Mouse (Mus musculus) lung, postnatal 0 days (tissue): ENCODE data around the gene Pced1b.

ENCODE experiments used
- CTCF ChIP-seq: IDR thresholded peaks from 2 replicates; pipeline ENCODE4 v1.5.1; 2016; ENCODE audit warnings: antibody characterized with exemption, mild to moderate bottlenecking
- EP300 ChIP-seq: IDR thresholded peaks from 2 replicates; pipeline ENCODE4 v1.6.1; 2016; ENCODE audit warnings: antibody characterized with exemption, mild to moderate bottlenecking, control low read depth

DNA sequence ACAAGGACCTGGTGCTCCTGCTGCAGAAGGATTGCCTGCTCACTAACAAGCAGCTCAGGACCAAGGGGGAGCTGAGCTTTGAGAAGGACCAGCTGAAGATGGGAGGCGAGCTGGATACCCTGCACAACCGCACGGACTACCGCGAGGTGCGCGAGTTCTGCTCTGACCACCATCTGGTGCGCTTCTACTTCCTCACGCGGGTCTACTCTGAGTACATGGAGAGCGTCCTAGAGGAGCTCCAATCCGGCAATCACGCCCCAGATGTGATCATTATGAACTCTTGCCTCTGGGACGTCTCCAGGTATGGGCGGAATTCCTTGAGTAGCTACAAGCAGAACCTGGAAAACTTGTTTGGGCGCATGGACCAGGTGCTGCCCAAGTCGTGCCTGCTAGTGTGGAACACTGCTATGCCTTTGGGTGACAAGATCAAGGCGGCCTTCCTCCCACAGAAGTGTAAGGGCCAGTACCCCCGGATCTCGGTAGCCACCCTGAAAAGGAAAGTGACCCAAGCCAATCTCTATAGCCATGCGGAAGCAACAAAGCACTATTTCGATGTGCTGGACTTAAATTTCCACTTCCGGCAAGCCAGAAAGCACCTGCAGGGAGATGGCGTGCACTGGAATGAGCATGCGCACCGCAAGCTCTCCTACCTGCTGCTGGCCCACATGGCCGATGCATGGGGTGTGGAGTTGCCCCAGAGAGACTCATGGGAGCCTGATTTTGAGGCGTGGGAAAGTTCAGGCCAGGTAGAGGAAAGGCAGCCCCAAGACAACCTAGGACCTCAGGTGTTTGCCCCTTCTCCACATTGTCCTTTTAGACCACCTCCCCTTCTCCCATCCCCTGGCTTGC is 137.5 kb downstream of the Pced1b start:
- TF ChIP-seq CTCF, result no peak
- no peak for TF ChIP-seq EP300
